Mouse (Mus musculus): ENCODE data around the gene Epha7. TPM values are rescaled to one million over a fixed set of nuclear protein-coding genes. Genes with fewer than 3 reads are reported as not detected.

Gene Epha7
- total and polyA plus RNA-seq, 3 experiments: not detected

DNA sequence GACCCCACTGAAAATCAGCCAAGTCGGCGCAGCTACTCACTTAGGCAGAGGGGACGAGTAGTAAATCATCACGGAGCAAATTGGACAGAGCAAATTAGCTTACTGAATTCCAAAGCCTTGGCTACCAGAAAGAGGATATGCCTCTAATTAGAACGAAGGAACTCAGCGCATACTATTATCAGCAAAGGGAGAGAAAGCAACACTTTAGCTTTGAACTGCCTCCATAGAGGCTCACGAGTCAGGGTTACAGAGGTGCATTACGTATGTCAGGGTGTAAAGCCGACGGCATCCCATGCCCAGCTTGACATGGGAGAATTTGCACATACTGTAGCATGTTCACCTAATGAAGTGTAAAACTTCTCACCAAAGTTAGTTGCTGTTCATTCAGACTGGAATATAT is 121.9 kb downstream of the Epha7 start:
- Histone ChIP-seq H3K79me2 (ENCODE audit: control insufficient read depth, insufficient read depth, low read length, poor library complexity) (no peaks in the 10 kb centered on the region), H3K4me3 (ENCODE audit: control insufficient read depth in 1 of 2, insufficient read depth in 1 of 2, low read depth in 2 of 2, low read length in 2 of 2) (no peak overlapping the region), H3K27ac (ENCODE audit: control insufficient read depth, low read depth, low read length) (no peak overlapping the region), H3K9me3 (replicated peaks; ENCODE audit: insufficient read depth, low read length) (no peaks in the 10 kb centered on the region), H3K36me3 (ENCODE audit: control insufficient read depth in 1 of 2, insufficient read depth in 2 of 2, low read length in 2 of 2) (no peaks in the 10 kb centered on the region), H3K27me3 (ENCODE audit: control insufficient read depth in 1 of 2, insufficient read depth in 2 of 2, low read length in 2 of 2) (no peaks in the 10 kb centered on the region), H3K4me1 (ENCODE audit: control insufficient read depth in 1 of 2, insufficient read depth in 2 of 2, low read length in 2 of 2) (no peaks in the 10 kb centered on the region), H3K9ac (ENCODE audit: control insufficient read depth, low read depth, low read length, poor library complexity, severe bottlenecking) (no peak overlapping the region)
- no peak for DNase-seq (ENCODE audit: low read depth, low spot score)
- TF ChIP-seq ZNF384 (IDR thresholded peaks at IDR 0.05; ENCODE audit: low read depth, low read length) (no peak), E2F4 (IDR thresholded peaks at IDR 0.05; ENCODE audit: borderline replicate concordance, low read depth, low read length) (no peak), CHD1 (IDR thresholded peaks at IDR 0.05; ENCODE audit: low read depth, low read length) (no peak), UBTF (IDR thresholded peaks at IDR 0.05; ENCODE audit: borderline replicate concordance, insufficient read depth, low read depth, low read length) (no peak), TBP (IDR thresholded peaks at IDR 0.05; ENCODE audit: low read depth, low read length) (no peak), NELFE (IDR thresholded peaks at IDR 0.05; ENCODE audit: low read depth, low read length) (no peak), MXI1 (IDR thresholded peaks at IDR 0.05; ENCODE audit: low read depth, low read length) (no peak), RCOR1 (IDR thresholded peaks at IDR 0.05; ENCODE audit: low read depth, low read length) (no peak), ZKSCAN1 (IDR thresholded peaks at IDR 0.05; ENCODE audit: low read depth, low read length) (no peak), TCF12 (IDR thresholded peaks at IDR 0.05; ENCODE audit: low read depth, low read length) (no peak), GATA1 (IDR thresholded peaks at IDR 0.05; ENCODE audit: low read depth, low read length) (no peak), BHLHE40 (IDR thresholded peaks at IDR 0.05; ENCODE audit: borderline replicate concordance, low read depth, low read length) (no peak), TAL1 (IDR thresholded peaks at IDR 0.05; ENCODE audit: low read length) (no peak)

DNA sequence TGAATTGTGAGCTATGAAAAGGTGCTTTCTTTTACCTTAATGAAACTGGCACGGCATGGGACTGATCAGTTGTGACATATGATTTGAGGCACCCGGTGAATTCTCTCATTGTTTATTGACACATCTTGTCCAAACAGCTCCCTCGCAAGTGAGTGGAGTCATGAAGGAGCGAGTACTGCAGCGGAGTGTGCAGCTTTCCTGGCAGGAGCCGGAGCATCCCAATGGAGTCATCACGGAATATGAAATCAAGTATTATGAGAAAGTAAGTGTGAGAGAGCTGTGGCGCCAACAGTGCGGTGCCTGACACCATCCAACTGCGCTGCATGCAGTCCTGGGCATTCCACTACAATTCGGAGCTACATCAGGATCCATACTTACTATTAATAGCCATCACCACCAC is 122.6 kb downstream of the Epha7 start:
- H3K36me3 ChIP-seq (ENCODE audit: control insufficient read depth in 1 of 2, insufficient read depth in 2 of 2, low read length in 2 of 2): no peaks in the 10 kb centered on the region
- H3K4me3 ChIP-seq (ENCODE audit: control insufficient read depth in 1 of 2, insufficient read depth in 1 of 2, low read depth in 2 of 2, low read length in 2 of 2): no peak overlapping the region
- no peaks in the 10 kb centered on the region for H3K27me3 ChIP-seq (ENCODE audit: control insufficient read depth in 1 of 2, insufficient read depth in 2 of 2, low read length in 2 of 2)
- H3K9me3 ChIP-seq (replicated peaks; ENCODE audit: insufficient read depth, low read length): no peaks in the 10 kb centered on the region
- H3K27ac ChIP-seq (ENCODE audit: control insufficient read depth, low read depth, low read length): no peak overlapping the region
- no peaks in the 10 kb centered on the region for H3K4me1 ChIP-seq (ENCODE audit: control insufficient read depth in 1 of 2, insufficient read depth in 2 of 2, low read length in 2 of 2)
- no peak for DNase-seq (ENCODE audit: low read depth, low spot score)
- no peaks in the 10 kb centered on the region for H3K79me2 ChIP-seq (ENCODE audit: control insufficient read depth, insufficient read depth, low read length, poor library complexity)
- TF ChIP-seq GABPA (IDR thresholded peaks at IDR 0.05; ENCODE audit: low read depth, low read length): no peak
- TF ChIP-seq MYB (IDR thresholded peaks at IDR 0.05; ENCODE audit: low read depth, low read length): no peak
- no peak for TF ChIP-seq POLR2A (IDR thresholded peaks at IDR 0.05; ENCODE audit: control insufficient read depth in 1 of 2, insufficient read depth in 1 of 2, low read depth in 1 of 2, low read length in 2 of 2, poor library complexity in 1 of 2)
- TF ChIP-seq KAT2A (conservative IDR thresholded peaks at IDR 0.05; ENCODE audit: low read depth, low read length): no peak
- TF ChIP-seq MXI1 (IDR thresholded peaks at IDR 0.05; ENCODE audit: low read depth, low read length): no peak
- no peak for TF ChIP-seq TBP (IDR thresholded peaks at IDR 0.05; ENCODE audit: low read depth, low read length)
- TF ChIP-seq ZC3H11A (IDR thresholded peaks at IDR 0.05; ENCODE audit: low read depth, low read length): no peak
- TF ChIP-seq ZMIZ1 (IDR thresholded peaks at IDR 0.05; ENCODE audit: low read depth, low read length): no peak
- no peak for TF ChIP-seq MAZ (IDR thresholded peaks at IDR 0.05; ENCODE audit: low read depth, low read length)
- no peak for TF ChIP-seq ZNF384 (IDR thresholded peaks at IDR 0.05; ENCODE audit: low read depth, low read length)
- no peak for TF ChIP-seq RAD21 (IDR thresholded peaks at IDR 0.05; ENCODE audit: low read depth, low read length)
- H3K9ac ChIP-seq (ENCODE audit: control insufficient read depth, low read depth, low read length, poor library complexity, severe bottlenecking): no peak overlapping the region

All from MEL (cell line).